Mouse (Mus musculus) heart, adult 2 months (tissue): ENCODE data around the gene Acad11. TPM values are rescaled to one million over a fixed set of nuclear protein-coding genes. Genes with fewer than 3 reads are reported as not detected.
A peak's percentile ranks its signal among the peaks of the same experiment; 100 is the strongest.

ENCODE experiments used
- DNase-seq, 2 experiments: peaks; one replicate each; pipeline ENCODE4 v3.0.0; 2021
- H3K27ac ChIP-seq: fragments of 200-600 bp; 2 replicates; pipeline ENCODE4 v1.8.1; 2022
- H3K27me3 ChIP-seq: fragments of 200-500 bp; 2 replicates; pipeline ENCODE4 v1.6.1; 2012; ENCODE audit warnings: mild to moderate bottlenecking, low read length, inconsistent platforms, mixed read lengths; ENCODE audit not compliant: control insufficient read depth, insufficient read depth
- H3K36me3 ChIP-seq: fragments of 200-500 bp; 2 replicates; pipeline ENCODE4 v1.6.1; 2012; ENCODE audit warnings: low read length, inconsistent platforms; ENCODE audit not compliant: control insufficient read depth, insufficient read depth
- H3K4me1 ChIP-seq: fragments of 200-500 bp; 2 replicates; pipeline ENCODE4 v1.6.1; 2011; ENCODE audit warnings: low read length; ENCODE audit not compliant: control insufficient read depth, insufficient read depth
- H3K4me3 ChIP-seq: fragments of 200-600 bp; 2 replicates; pipeline ENCODE4 v1.8.1; 2022
- H3K79me2 ChIP-seq: fragments of 200-500 bp; replicated peaks from 2 replicates; pipeline ENCODE4 v1.6.1; 2012; ENCODE audit warnings: mild to moderate bottlenecking, inconsistent platforms, low read length, moderate library complexity, mixed read lengths; ENCODE audit not compliant: control insufficient read depth, insufficient read depth
- H3K9ac ChIP-seq: fragments of 200-500 bp; 2 replicates; pipeline ENCODE4 v1.6.1; 2012; ENCODE audit warnings: low read depth, mild to moderate bottlenecking, control low read depth, inconsistent platforms, low read length, mixed read lengths
- CTCF ChIP-seq: fragments of 200-600 bp; IDR thresholded peaks from 2 replicates; pipeline ENCODE4 v1.8.1; 2022; ENCODE audit warnings: antibody characterized with exemption, mild to moderate bottlenecking, moderate library complexity
- EP300 ChIP-seq: fragments of 200-500 bp; IDR thresholded peaks from 2 replicates; pipeline ENCODE4 v1.6.1; 2011; ENCODE audit warnings: low read depth, low read length, control low read depth; ENCODE audit not compliant: insufficient read depth
- POLR2A ChIP-seq: fragments of 200-500 bp; IDR thresholded peaks from 2 replicates; pipeline ENCODE4 v1.6.1; 2011; ENCODE audit warnings: mild to moderate bottlenecking, low read depth, low read length, control low read depth; ENCODE audit not compliant: insufficient read depth
- WGBS: fragments of 180-500 bp; shearing (Covaris S2); methylation state at CpG from one replicate; pipeline ENCODE4 v1.1.7; 2018; 5-methylcytosine and 5-hydroxymethylcytosine counted together
- intact Hi-C: fragments of 180-260 bp; cut with DNase I; formaldehyde crosslinking; loops from one replicate; pipeline ENCODE4 v1.15.1; 2025
- polyA plus RNA-seq: library from polyadenylated mRNA; depleted of rRNA; stranded (reverse); fragments of >200 nt; gene quantifications from 2 replicates; pipeline ENCODE4 v1.2.3, GENCODE M21; 2012
- total RNA-seq, 2 experiments: library from RNA; stranded (reverse); gene quantifications; 2 replicates each; pipeline ENCODE4 v1.2.3; 2021

The Acad11 gene
- total and polyA plus RNA-seq, 3 experiments: 72.8 to 110 (median 99.8) TPM

- H3K27me3 ChIP-seq: no peaks in the 10 kb centered on the region
- H3K79me2 ChIP-seq: no peaks in the 10 kb centered on the region
- TF ChIP-seq EP300 (no peak), POLR2A (no peak), CTCF (no peak)
- intact Hi-C loops: loop anchor here (10.0 kb wide), 1 partner anchor 586 kb away; the partner anchor contains the start of gene Bfsp2
- H3K27ac ChIP-seq: no peak overlapping the region
- H3K9ac ChIP-seq: no peak overlapping the region
- 64% methylated on average over 8 of the region's 8 CpGs for WGBS
- H3K36me3 ChIP-seq: no peaks in the 10 kb centered on the region
- no peak for DNase-seq
- H3K4me1 ChIP-seq: no peaks in the 10 kb centered on the region
- no peak overlapping the region for H3K4me3 ChIP-seq
Observed at GRCm38 (mm10) chr9:104070863-104071604, 7.9 kb downstream of the Acad11 start.

- DNase-seq: no peak
- WGBS: 65% methylated on average over 2 of the region's 2 CpGs
Observed at GRCm38 (mm10) chr9:104075808-104076207, 12.6 kb downstream of the Acad11 start.

GRCm38 (mm10) chr9:104078780-104079179, 15.6 kb downstream of the Acad11 start:
- Histone ChIP-seq H3K9ac (no peak overlapping the region), H3K79me2 (no peaks in the 10 kb centered on the region), H3K27ac (no peak overlapping the region), H3K36me3 (no peaks in the 10 kb centered on the region), H3K27me3 (no peaks in the 10 kb centered on the region), H3K4me1 (no peaks in the 10 kb centered on the region), H3K4me3 (no peak overlapping the region)
- intact Hi-C loops: loop anchor here (5.0 to 10.0 kb wide), 2 partner anchors 41 to 594 kb away; partner anchors contain the start of gene Bfsp2
- TF ChIP-seq CTCF: no peak
- no peak for TF ChIP-seq POLR2A
- TF ChIP-seq EP300: no peak
- 100% methylated on average over 1 of the region's 1 CpGs for WGBS
- no peak for DNase-seq

More at GRCm38 (mm10) chr9:104075808-104076207, 12.6 kb downstream of the Acad11 start:
- intact Hi-C loops: loop anchor here (5.0 to 10.0 kb wide), 2 partner anchors 39 to 591 kb away; partner anchors contain the start of gene Bfsp2
- H3K36me3 ChIP-seq: no peaks in the 10 kb centered on the region
- H3K79me2 ChIP-seq: no peaks in the 10 kb centered on the region
- no peaks in the 10 kb centered on the region for H3K4me1 ChIP-seq
- TF ChIP-seq POLR2A (no peak), CTCF (peak; percentile 78), EP300 (no peak)
- no peak overlapping the region for H3K4me3 ChIP-seq
- no peak overlapping the region for H3K27ac ChIP-seq
- no peak overlapping the region for H3K9ac ChIP-seq
- no peaks in the 10 kb centered on the region for H3K27me3 ChIP-seq

DNA sequence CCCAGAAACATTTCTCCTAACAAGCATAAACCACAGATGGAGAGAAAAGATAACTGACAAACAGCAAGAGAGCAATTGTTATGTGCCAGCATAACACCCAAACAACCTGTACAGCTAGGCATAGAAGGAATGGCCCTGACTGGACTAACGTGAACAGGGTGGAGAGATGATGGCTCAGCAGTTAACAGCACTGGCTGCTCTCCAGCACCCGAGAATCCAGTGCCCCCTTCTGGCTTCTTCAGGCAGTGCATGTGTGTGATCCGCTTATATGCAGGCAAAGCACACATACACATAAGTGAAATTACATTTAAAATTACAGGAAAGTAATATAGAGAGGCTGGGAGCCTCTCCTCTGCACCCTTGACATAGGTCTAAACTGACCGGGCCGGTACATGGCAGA, 16.2 kb downstream of the Acad11 start:
- no peaks in the 10 kb centered on the region for H3K4me1 ChIP-seq
- no peak overlapping the region for H3K9ac ChIP-seq
- no peak overlapping the region for H3K27ac ChIP-seq
- H3K4me3 ChIP-seq: no peak overlapping the region
- no peaks in the 10 kb centered on the region for H3K36me3 ChIP-seq
- TF ChIP-seq EP300: no peak
- no peak for TF ChIP-seq POLR2A
- TF ChIP-seq CTCF: peak; percentile 72
- no peaks in the 10 kb centered on the region for H3K27me3 ChIP-seq
- WGBS: 54% methylated on average over 5 of the region's 5 CpGs
- peak; percentile 27 to 36 for DNase-seq
- intact Hi-C loops: loop anchor here (5.0 to 10.0 kb wide), 2 partner anchors 42 to 595 kb away; partner anchors contain the start of gene Bfsp2
- H3K79me2 ChIP-seq: no peaks in the 10 kb centered on the region

- Histone ChIP-seq H3K27me3 (no peaks in the 10 kb centered on the region), H3K79me2 (no peaks in the 10 kb centered on the region), H3K9ac (no peak overlapping the region), H3K4me3 (no peak overlapping the region), H3K36me3 (no peaks in the 10 kb centered on the region), H3K4me1 (no peaks in the 10 kb centered on the region), H3K27ac (no peak overlapping the region)
- TF ChIP-seq POLR2A (no peak), EP300 (no peak), CTCF (no peak)
- intact Hi-C loops: no loop called here
- WGBS: 62% methylated on average over 3 of the region's 3 CpGs
- DNase-seq: no peak
Observed at GRCm38 (mm10) chr9:104080038-104080437, 16.9 kb downstream of the Acad11 start.

DNA sequence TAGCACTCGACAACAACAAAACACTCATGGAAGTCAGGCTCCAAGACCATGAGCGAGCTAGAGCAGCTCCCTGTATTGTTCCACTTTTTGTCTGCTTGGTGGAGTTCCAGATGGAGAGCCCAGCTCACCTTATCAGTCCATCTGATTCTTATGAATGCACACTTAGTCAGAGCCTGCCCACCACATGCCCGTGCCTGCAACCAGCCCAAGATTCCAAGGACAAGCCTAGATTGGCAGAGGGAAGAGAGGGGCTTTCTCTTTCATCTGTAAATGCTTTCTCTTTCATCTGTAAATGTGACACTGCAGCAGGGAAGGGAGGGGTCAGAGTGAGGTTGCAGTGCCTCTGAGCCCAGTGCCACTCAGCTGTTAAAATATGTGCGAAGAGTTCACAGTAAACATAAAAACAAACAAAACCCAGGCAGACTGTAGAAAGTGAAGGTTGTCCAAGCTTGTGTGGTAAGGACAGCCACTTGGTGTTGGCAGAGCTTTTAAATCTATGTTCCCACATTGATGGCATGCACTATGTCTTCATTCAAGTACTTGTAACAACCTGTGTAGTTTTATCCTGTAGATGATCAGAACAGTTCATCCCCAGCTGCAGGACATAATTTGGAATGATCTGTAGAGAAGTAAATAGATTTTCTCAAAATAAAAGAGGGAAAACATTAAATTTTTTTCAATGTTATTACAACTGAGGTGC, 22.7 kb downstream of the Acad11 start:
- Histone ChIP-seq H3K4me1 (peaks cover 4% of the 10 kb centered on the region), H3K27me3 (no peaks in the 10 kb centered on the region), H3K36me3 (0 out of 2 replicates have a peak, but pooled peaks cover 2% of the 10 kb centered on the region), H3K9ac (no peak overlapping the region), H3K27ac (no peak overlapping the region), H3K79me2 (no peaks in the 10 kb centered on the region), H3K4me3 (no peak overlapping the region)
- WGBS: 70% methylated on average over 4 of the region's 4 CpGs
- TF ChIP-seq EP300 (no peak), CTCF (no peak), POLR2A (no peak)
- no peak for DNase-seq
- intact Hi-C loops: no loop called here
